Mouse (Mus musculus) colon, adult 2 months (tissue): ENCODE results near the gene Rhox13. TPM values are rescaled to one million over a fixed set of nuclear protein-coding genes. Genes with fewer than 3 reads are reported as not detected.

Source experiments
- polyA plus RNA-seq: library from polyadenylated mRNA; depleted of rRNA; stranded (reverse); fragments of >200 nt; gene quantifications from 2 replicates; pipeline ENCODE4 v1.2.3, GENCODE M21; 2012; rRNA removed

Rhox13 gene
- not detected in 2 replicates for polyA plus RNA-seq

GRCm38 (mm10) chrX:38120982-38121381, at the start of gene Rhox13:
Gene Rhox13 (plus strand): TSS chrX:38121219.

GRCm38 (mm10) chrX:38085041-38085440, 36.0 kb upstream of the Rhox13 start, which contains the start of gene Rhox11:
Gene Rhox11 (minus strand): TSS chrX:38085141.

GRCm38 (mm10) chrX:38110807-38111206, 10.2 kb upstream of the Rhox13 start, which contains the start of gene Rhox12:
Gene Rhox12 (minus strand): TSS chrX:38110907.

Other genes starting within 250 kb of the Rhox13 start
- gene Rhox8, start 242.3 kb upstream of the Rhox13 start, polyA plus RNA-seq = not detected in 2 replicates
- gene Rhox7b, start 224.0 kb upstream of the Rhox13 start, polyA plus RNA-seq = not detected in 2 replicates
- gene Rhox9, start 219.4 kb upstream of the Rhox13 start, polyA plus RNA-seq = not detected in 2 replicates
- not detected in 2 replicates for gene Btg1-ps1, start 102.4 kb upstream of the Rhox13 start, polyA plus RNA-seq
- gene Btg1-ps2, start 78.1 kb upstream of the Rhox13 start, polyA plus RNA-seq = not detected in 2 replicates
- not detected in 2 replicates for gene Rhox10, start 54.7 kb upstream of the Rhox13 start, polyA plus RNA-seq
- not detected in 2 replicates for gene Rhox11, start 36.1 kb upstream of the Rhox13 start, polyA plus RNA-seq
- gene Rhox12, start 10.3 kb upstream of the Rhox13 start, polyA plus RNA-seq = not detected in 2 replicates
- gene Zbtb33, start 68.6 kb downstream of the Rhox13 start, polyA plus RNA-seq = 1.5 and 2.0 TPM in 2 replicates
- gene Tmem255a, start 131.2 kb downstream of the Rhox13 start, polyA plus RNA-seq = 0.27 and 0.30 TPM in 2 replicates
- not detected in 2 replicates for gene Atp1b4, start 195.0 kb downstream of the Rhox13 start, polyA plus RNA-seq